Mouse (Mus musculus) limb, embryonic 14.5 days (tissue): Measurements from ENCODE around the gene Dnah5. TPM values are rescaled to one million over a fixed set of nuclear protein-coding genes. Genes with fewer than 3 reads are reported as not detected.

Experiments
- ATAC-seq: fragments of 200-750 bp; cut with Nextera tagmentation; 2 replicates; pipeline ENCODE4 v1.8.0; 2017; ENCODE audit warnings: low read depth, moderate number of reproducible peaks, moderate TSS enrichment; ENCODE audit not compliant: low FRiP score
- DNase-seq: peaks from one replicate; pipeline ENCODE4 v3.0.0-alpha.2; 2015; ENCODE audit warnings: low spot score
- H3K27ac ChIP-seq: fragments of 300-500 bp; sonication (generic); replicated peaks from 2 replicates; pipeline ENCODE4 v1.5.1; 2014; ENCODE audit warnings: low read depth, mild to moderate bottlenecking, low read length, moderate library complexity, mixed read lengths
- H3K27me3 ChIP-seq: fragments of 300-500 bp; sonication (generic); 2 replicates; pipeline ENCODE4 v1.6.1; 2014; ENCODE audit warnings: low read length, mixed read lengths; ENCODE audit not compliant: control insufficient read depth, insufficient read depth
- H3K36me3 ChIP-seq: fragments of 300-500 bp; sonication (generic); 2 replicates; pipeline ENCODE4 v1.6.1; 2014; ENCODE audit warnings: mild to moderate bottlenecking, low read length, moderate library complexity, mixed read lengths; ENCODE audit not compliant: control insufficient read depth, insufficient read depth
- H3K4me1 ChIP-seq: fragments of 300-500 bp; sonication (generic); 2 replicates; pipeline ENCODE4 v1.6.1; 2014; ENCODE audit warnings: antibody characterized with exemption, low read length, mixed read lengths; ENCODE audit not compliant: control insufficient read depth, insufficient read depth
- H3K4me2 ChIP-seq: fragments of 300-500 bp; sonication (generic); replicated peaks from 2 replicates; pipeline ENCODE4 v1.6.1; 2014; ENCODE audit warnings: low read depth, mild to moderate bottlenecking, low read length, moderate library complexity; ENCODE audit not compliant: severe bottlenecking
- H3K4me3 ChIP-seq: fragments of 300-500 bp; sonication (generic); replicated peaks from 2 replicates; pipeline ENCODE4 v1.5.1; 2014; ENCODE audit warnings: low read length
- H3K9ac ChIP-seq: fragments of 300-500 bp; sonication (generic); 2 replicates; pipeline ENCODE4 v1.6.1; 2014; ENCODE audit warnings: mild to moderate bottlenecking, low read depth, low read length, moderate library complexity; ENCODE audit not compliant: severe bottlenecking
- H3K9me3 ChIP-seq: fragments of 300-500 bp; sonication (generic); 2 replicates; pipeline ENCODE4 v1.6.1; 2016; ENCODE audit warnings: low read length; ENCODE audit not compliant: control insufficient read depth
- POLR2A ChIP-seq: fragments of 200-500 bp; IDR thresholded peaks from 2 replicates; pipeline ENCODE4 v1.8.0; 2012; ENCODE audit warnings: inconsistent platforms, mild to moderate bottlenecking, moderate library complexity, borderline replicate concordance; ENCODE audit not compliant: insufficient read depth, insufficient read length; ENCODE audit errors: extremely low read depth
- WGBS: fragments of 180-500 bp; shearing (Covaris S2); extraction: QIAGEN DNeasy Blood & Tissue Kit; methylation state at CpG from one replicate; pipeline ENCODE4 v1.1.7; 2014; 5-methylcytosine and 5-hydroxymethylcytosine counted together
- polyA plus RNA-seq, 2 experiments: library from polyadenylated mRNA; depleted of rRNA in 1 of 2; stranded (reverse) in 1 of 2; unstranded in 1 of 2; fragments of >200 nt; fragmentation: Nextera tagmentation in 1 of 2; extraction: Ambion mirVana in 1 of 2; gene quantifications; 2 replicates each; pipeline versions ENCODE4 v1.2.1 to v1.2.3; 2012 to 2014

The Dnah5 gene
- polyA plus RNA-seq, 2 experiments: 0.05 to 0.10 TPM

DNA sequence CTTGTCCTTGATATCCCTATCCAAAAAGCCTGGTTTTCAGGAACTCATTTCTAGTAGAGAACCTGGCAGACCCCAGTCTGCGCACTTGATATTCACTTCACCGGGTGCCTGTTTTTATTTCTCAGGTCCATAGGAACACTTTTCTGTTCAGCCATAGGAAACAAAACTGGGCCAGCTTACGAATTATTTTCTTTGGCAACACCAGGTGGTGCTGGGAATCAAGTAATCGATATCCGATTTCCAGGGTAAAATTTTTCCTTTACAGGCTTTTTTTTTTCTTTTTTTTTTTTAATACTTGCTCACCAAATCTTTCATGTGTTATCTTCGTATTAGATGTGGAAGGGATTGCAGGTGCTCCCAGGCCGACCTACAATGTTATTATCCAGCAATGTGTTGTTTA, 119.0 kb downstream of the Dnah5 start:
- Histone ChIP-seq H3K4me2 (no peak overlapping the region), H3K27ac (no peak overlapping the region), H3K36me3 (no peaks in the 10 kb centered on the region), H3K4me3 (no peak overlapping the region), H3K9ac (no peak overlapping the region), H3K27me3 (no peaks in the 10 kb centered on the region), H3K4me1 (no peaks in the 10 kb centered on the region), H3K9me3 (no peaks in the 10 kb centered on the region)
- ATAC-seq (no peak), DNase-seq (no peak)
- TF ChIP-seq POLR2A: no peak
- 86% methylated on average over 7 of the region's 7 CpGs for WGBS

DNA sequence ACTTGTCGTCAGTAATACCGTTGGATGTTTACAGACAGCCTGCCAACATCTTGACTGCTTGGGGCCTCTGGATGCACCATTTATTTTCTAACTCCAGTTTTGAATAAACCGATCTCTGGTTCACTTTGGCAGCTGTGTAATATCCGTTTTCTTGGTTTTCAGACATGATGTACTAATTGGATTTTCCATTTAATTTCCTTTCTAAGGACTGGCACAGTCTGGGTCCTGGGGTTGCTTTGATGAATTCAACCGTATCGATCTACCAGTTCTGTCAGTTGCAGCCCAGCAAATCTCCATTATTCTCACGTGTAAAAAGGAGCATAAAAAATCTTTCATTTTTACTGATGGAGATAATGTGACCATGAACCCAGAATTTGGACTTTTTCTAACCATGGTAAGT, 123.4 kb downstream of the Dnah5 start:
- TF ChIP-seq POLR2A: no peak
- Histone ChIP-seq H3K9ac (no peak overlapping the region), H3K4me1 (no peaks in the 10 kb centered on the region), H3K27me3 (no peaks in the 10 kb centered on the region), H3K4me2 (no peak overlapping the region), H3K9me3 (no peaks in the 10 kb centered on the region), H3K4me3 (no peak overlapping the region), H3K27ac (no peak overlapping the region), H3K36me3 (no peaks in the 10 kb centered on the region)
- 81% methylated on average over 7 of the region's 7 CpGs for WGBS
- ATAC-seq (no peak), DNase-seq (no peak)

DNA sequence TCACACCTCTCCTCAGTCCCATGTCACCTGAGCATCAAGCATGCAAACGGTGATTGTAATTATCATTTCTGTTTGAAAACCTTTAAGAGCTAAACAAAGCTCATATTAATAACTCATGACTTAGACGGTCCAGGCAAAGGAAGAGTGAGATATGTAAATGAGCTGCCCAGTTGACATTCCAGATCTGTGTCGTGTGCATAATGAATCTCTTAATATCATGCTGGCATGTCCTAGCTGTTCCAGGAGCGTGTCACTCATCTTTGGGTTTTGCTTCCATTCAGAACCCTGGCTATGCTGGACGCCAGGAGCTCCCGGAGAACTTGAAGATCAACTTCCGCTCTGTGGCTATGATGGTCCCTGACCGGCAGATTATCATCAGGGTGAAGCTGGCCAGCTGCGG, 123.9 kb downstream of the Dnah5 start:
- Histone ChIP-seq H3K27me3 (no peaks in the 10 kb centered on the region), H3K36me3 (no peaks in the 10 kb centered on the region), H3K4me2 (no peak overlapping the region), H3K9me3 (no peaks in the 10 kb centered on the region), H3K9ac (no peak overlapping the region), H3K4me3 (no peak overlapping the region), H3K4me1 (no peaks in the 10 kb centered on the region), H3K27ac (no peak overlapping the region)
- no peak for ATAC-seq
- 88% methylated on average over 9 of the region's 9 CpGs for WGBS
- TF ChIP-seq POLR2A: no peak
- no peak for DNase-seq

DNA sequence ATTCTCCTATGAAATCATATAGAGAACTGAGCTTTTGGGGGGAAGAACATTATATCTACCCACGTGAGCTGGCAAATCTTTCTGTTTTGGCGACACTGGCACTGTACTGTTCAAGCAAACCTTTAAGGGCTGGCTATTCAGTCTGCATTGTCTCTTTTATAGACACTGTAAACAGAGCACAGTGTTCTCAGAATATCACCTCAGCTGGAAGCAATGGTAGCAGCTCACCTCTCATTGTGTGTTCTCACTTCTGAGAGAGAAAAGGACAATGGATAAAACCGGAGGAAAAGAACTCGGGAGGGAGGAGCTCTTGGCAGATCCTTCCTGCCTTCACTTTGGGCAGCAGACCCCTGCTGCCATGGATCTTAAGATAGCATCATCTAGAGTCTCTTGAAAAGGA, 137.6 kb downstream of the Dnah5 start:
- Histone ChIP-seq H3K4me1 (no peaks in the 10 kb centered on the region), H3K27ac (no peak overlapping the region), H3K9ac (no peak overlapping the region), H3K4me2 (no peak overlapping the region), H3K27me3 (no peaks in the 10 kb centered on the region), H3K36me3 (no peaks in the 10 kb centered on the region), H3K4me3 (no peak overlapping the region), H3K9me3 (no peaks in the 10 kb centered on the region)
- DNase-seq (no peak), ATAC-seq (no peak)
- WGBS: 62% methylated on average over 4 of the region's 4 CpGs
- TF ChIP-seq POLR2A: no peak

DNA sequence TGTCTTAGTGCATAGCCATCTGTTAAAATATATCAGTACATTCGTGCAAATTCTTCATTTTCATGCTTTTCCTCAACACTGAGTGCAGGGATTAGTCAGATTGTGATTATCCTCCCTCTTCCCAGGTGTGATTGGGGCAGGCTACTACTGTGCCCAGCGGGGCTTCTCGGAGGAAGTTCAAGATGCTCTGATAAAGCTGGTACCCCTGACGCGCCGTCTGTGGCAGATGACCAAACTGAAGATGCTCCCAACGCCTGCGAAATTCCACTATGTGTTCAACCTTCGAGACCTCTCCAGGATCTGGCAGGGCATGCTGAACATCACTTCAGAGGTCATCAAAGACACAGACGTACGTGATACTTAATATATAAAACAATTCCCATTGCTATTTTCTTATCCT, 164.0 kb downstream of the Dnah5 start:
- no peak overlapping the region for H3K27ac ChIP-seq
- no peak overlapping the region for H3K4me2 ChIP-seq
- H3K4me3 ChIP-seq: no peak overlapping the region
- H3K9ac ChIP-seq: no peak overlapping the region
- no peak for DNase-seq
- no peaks in the 10 kb centered on the region for H3K27me3 ChIP-seq
- H3K9me3 ChIP-seq: no peaks in the 10 kb centered on the region
- H3K36me3 ChIP-seq: no peaks in the 10 kb centered on the region
- TF ChIP-seq POLR2A: no peak
- no peaks in the 10 kb centered on the region for H3K4me1 ChIP-seq
- WGBS: 69% methylated on average over 11 of the region's 11 CpGs
- no peak for ATAC-seq

DNA sequence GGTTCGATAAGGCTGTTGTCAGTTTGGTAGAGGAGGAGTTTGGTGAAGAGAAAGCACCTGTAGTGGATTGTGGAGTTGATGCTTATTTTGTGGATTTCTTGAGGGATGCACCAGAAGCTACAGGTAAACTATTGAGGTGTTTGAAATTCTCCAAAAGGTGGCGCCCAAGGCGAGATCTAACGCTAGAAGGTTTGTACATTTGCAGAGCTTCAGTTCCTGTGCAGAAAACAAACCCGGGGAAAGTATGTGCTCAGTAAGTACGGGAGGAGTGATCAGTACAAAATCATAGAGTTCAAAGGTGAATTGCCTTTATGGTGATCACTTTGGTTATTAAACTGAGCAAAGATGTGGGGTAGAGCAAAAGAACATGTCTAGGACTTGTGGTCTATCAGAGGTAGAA, 166.9 kb downstream of the Dnah5 start:
- TF ChIP-seq POLR2A: no peak
- no peak for DNase-seq
- H3K27ac ChIP-seq: no peak overlapping the region
- H3K4me3 ChIP-seq: no peak overlapping the region
- no peaks in the 10 kb centered on the region for H3K9me3 ChIP-seq
- no peaks in the 10 kb centered on the region for H3K4me1 ChIP-seq
- H3K27me3 ChIP-seq: no peaks in the 10 kb centered on the region
- 80% methylated on average over 6 of the region's 6 CpGs for WGBS
- no peak for ATAC-seq
- no peak overlapping the region for H3K4me2 ChIP-seq
- H3K36me3 ChIP-seq: no peaks in the 10 kb centered on the region
- H3K9ac ChIP-seq: no peak overlapping the region
